Mouse (Mus musculus) heart, embryonic 13.5 days (tissue): ENCODE measurements around the gene Hint1. TPM values are rescaled to one million over a fixed set of nuclear protein-coding genes. Genes with fewer than 3 reads are reported as not detected.
A peak's percentile ranks its signal among the peaks of the same experiment; 100 is the strongest.

Experiments
- ATAC-seq: fragments of 200-750 bp; cut with Nextera tagmentation; 2 replicates; pipeline ENCODE4 v1.8.0; 2017; ENCODE audit warnings: moderate TSS enrichment; ENCODE audit not compliant: insufficient number of reproducible peaks, low FRiP score, low TSS enrichment; ENCODE audit errors: extremely low read depth
- H3K27ac ChIP-seq: fragments of 300-500 bp; sonication (generic); replicated peaks from 2 replicates; pipeline ENCODE4 v1.5.1; 2015; ENCODE audit warnings: moderate library complexity, mild to moderate bottlenecking, inconsistent platforms
- H3K27me3 ChIP-seq: fragments of 300-500 bp; sonication (generic); replicated peaks from 2 replicates; pipeline ENCODE4 v1.6.1; 2015; ENCODE audit warnings: mild to moderate bottlenecking, inconsistent platforms
- H3K36me3 ChIP-seq: fragments of 300-500 bp; sonication (generic); 2 replicates; pipeline ENCODE4 v1.6.1; 2015; ENCODE audit warnings: mild to moderate bottlenecking, inconsistent platforms
- H3K4me1 ChIP-seq: fragments of 300-500 bp; sonication (generic); 2 replicates; pipeline ENCODE4 v1.6.1; 2015; ENCODE audit warnings: inconsistent platforms
- H3K4me2 ChIP-seq: fragments of 300-500 bp; sonication (generic); 2 replicates; pipeline ENCODE4 v1.6.1; 2015; ENCODE audit warnings: inconsistent platforms, mild to moderate bottlenecking, moderate library complexity
- H3K4me3 ChIP-seq: fragments of 300-500 bp; sonication (generic); 2 replicates; pipeline ENCODE4 v1.5.1; 2015; ENCODE audit warnings: moderate library complexity, mild to moderate bottlenecking, inconsistent platforms
- H3K9ac ChIP-seq: fragments of 300-500 bp; sonication (generic); 2 replicates; pipeline ENCODE4 v1.6.1; 2015; ENCODE audit warnings: inconsistent platforms, mild to moderate bottlenecking, moderate library complexity
- H3K9me3 ChIP-seq: fragments of 300-500 bp; sonication (generic); 2 replicates; pipeline ENCODE4 v1.6.1; 2016; ENCODE audit warnings: inconsistent platforms
- WGBS: fragments of 180-500 bp; shearing (Covaris S2); methylation state at CpG from one replicate; pipeline ENCODE4 v1.1.7; 2015; ENCODE audit warnings: mixed read lengths; 5-methylcytosine and 5-hydroxymethylcytosine counted together
- polyA plus RNA-seq: library from polyadenylated mRNA; unstranded; fragments of >200 nt; fragmentation: Nextera tagmentation; extraction: Ambion mirVana; gene quantifications from 2 replicates; pipeline ENCODE4 v1.2.1, GENCODE M21; 2015

Hint1 gene
- 637 and 710 TPM in 2 replicates for polyA plus RNA-seq

- Histone ChIP-seq H3K9me3 (no peaks in the 10 kb centered on the region), H3K4me2 (peak within 1 kb of the TSS; percentile 72), H3K27ac (peak within 1 kb of the TSS; percentile 90), H3K9ac (peak within 1 kb of the TSS; percentile 99), H3K4me1 (peaks cover 36% of the 10 kb centered on the region), H3K27me3 (no peaks in the 10 kb centered on the region), H3K4me3 (peak within 1 kb of the TSS; percentile 89), H3K36me3 (peaks cover 30% of the 10 kb centered on the region)
- under 1% methylated on average over 104 of the region's 107 CpGs for whole genome bisulfite sequencing
- peak; percentile 83 for ATAC-seq
Observed at GRCm38 (mm10) chr11:54866119-54867048, at the start of gene Hint1. TSS of gene Hint1 (plus strand) at chr11:54866383.

- Histone ChIP-seq H3K9ac (no peak overlapping the region), H3K4me1 (peaks cover 11% of the 10 kb centered on the region; the same call in 1 of the 2 replicates), H3K9me3 (no peaks in the 10 kb centered on the region), H3K36me3 (no peaks in the 10 kb centered on the region), H3K4me3 (no peak overlapping the region), H3K4me2 (no peak overlapping the region), H3K27ac (no peak overlapping the region), H3K27me3 (no peaks in the 10 kb centered on the region)
- no peak for ATAC-seq
- 62% methylated on average over 4 of the region's 4 CpGs for WGBS
Observed at GRCm38 (mm10) chr11:54817449-54817848, 48.7 kb upstream of the Hint1 start.

GRCm38 (mm10) chr11:54819489-54819888 is 46.7 kb upstream of the Hint1 start:
- peaks cover 13% of the 10 kb centered on the region; the same call in 1 of the 2 replicates for H3K4me1 ChIP-seq
- no peak overlapping the region for H3K4me2 ChIP-seq
- no peaks in the 10 kb centered on the region for H3K9me3 ChIP-seq
- no peak overlapping the region for H3K27ac ChIP-seq
- no peak for ATAC-seq
- no peak overlapping the region for H3K4me3 ChIP-seq
- no peak overlapping the region for H3K9ac ChIP-seq
- 75% methylated on average over 7 of the region's 7 CpGs for WGBS
- H3K36me3 ChIP-seq: no peaks in the 10 kb centered on the region
- no peaks in the 10 kb centered on the region for H3K27me3 ChIP-seq

- WGBS: 56% methylated on average over 4 of the region's 4 CpGs
- H3K27ac ChIP-seq: no peak overlapping the region
Observed at GRCm38 (mm10) chr11:54823467-54823866, 42.7 kb upstream of the Hint1 start.

GRCm38 (mm10) chr11:54825774-54826173 is 40.4 kb upstream of the Hint1 start:
- H3K4me3 ChIP-seq: no peak overlapping the region
- ATAC-seq: no peak
- 0 out of 2 replicates have a peak, but pooled peaks cover 7% of the 10 kb centered on the region for H3K4me1 ChIP-seq
- no peak overlapping the region for H3K27ac ChIP-seq
- 67% methylated on average over 4 of the region's 4 CpGs for WGBS
- no peaks in the 10 kb centered on the region for H3K36me3 ChIP-seq
- H3K9ac ChIP-seq: no peak overlapping the region
- no peaks in the 10 kb centered on the region for H3K27me3 ChIP-seq
- no peak overlapping the region for H3K4me2 ChIP-seq
- H3K9me3 ChIP-seq: peaks cover 4% of the 10 kb centered on the region; the same call in 1 of the 2 replicates

More at GRCm38 (mm10) chr11:54823467-54823866, 42.7 kb upstream of the Hint1 start:
- ATAC-seq: no peak
- no peak overlapping the region for H3K4me2 ChIP-seq
- H3K4me1 ChIP-seq: peaks cover 13% of the 10 kb centered on the region; the same call in 1 of the 2 replicates
- peaks cover 4% of the 10 kb centered on the region; the same call in 1 of the 2 replicates for H3K9me3 ChIP-seq
- H3K4me3 ChIP-seq: no peak overlapping the region
- no peak overlapping the region for H3K9ac ChIP-seq
- H3K27me3 ChIP-seq: no peaks in the 10 kb centered on the region
- no peaks in the 10 kb centered on the region for H3K36me3 ChIP-seq

DNA sequence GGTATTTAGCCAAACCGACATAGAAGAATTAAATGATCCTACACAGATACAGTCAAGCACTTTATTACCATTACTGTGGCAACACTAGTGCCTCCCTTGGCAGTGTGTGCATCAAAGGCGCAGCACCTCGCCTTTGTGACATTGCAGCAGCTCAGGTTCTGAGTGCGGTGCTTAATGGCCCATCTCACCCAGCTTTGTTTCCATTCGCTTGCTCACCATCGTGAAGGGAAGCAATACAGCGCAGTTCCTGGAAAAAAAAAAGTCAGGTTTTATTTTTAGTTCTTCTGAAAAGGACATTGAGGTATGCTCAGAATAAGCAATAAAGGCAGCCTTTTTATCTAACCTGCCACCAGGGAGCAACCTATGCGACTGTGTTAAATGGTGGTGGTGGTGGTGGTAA is 39.4 kb upstream of the Hint1 start:
- Histone ChIP-seq H3K4me3 (no peak overlapping the region), H3K9me3 (peaks cover 4% of the 10 kb centered on the region; the same call in 1 of the 2 replicates), H3K36me3 (no peaks in the 10 kb centered on the region), H3K9ac (no peak overlapping the region), H3K27me3 (no peaks in the 10 kb centered on the region), H3K27ac (no peak overlapping the region), H3K4me1 (0 out of 2 replicates have a peak, but pooled peaks cover 5% of the 10 kb centered on the region), H3K4me2 (no peak overlapping the region)
- ATAC-seq: no peak
- WGBS: 85% methylated on average over 8 of the region's 8 CpGs

DNA sequence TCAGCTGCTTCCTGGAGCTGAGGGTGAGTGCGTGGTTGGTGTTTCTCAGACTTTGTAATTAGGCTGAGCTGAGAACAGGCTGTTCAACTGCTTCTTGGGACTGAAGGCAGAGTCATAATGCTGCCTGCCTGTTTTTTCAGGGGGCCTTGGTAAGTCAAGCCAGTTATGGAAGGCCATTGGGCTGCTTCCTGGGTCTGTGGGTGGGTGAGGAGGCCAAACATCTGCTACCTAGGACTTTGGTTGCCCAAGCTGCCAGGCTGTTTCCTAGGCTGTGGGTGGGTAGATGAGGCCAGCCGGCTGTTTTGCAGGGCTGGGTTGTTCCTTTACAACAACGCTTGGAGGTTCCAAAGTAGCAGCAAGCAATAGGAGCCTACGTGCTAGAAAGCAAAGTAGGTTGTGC is 32.4 kb upstream of the Hint1 start:
- Histone ChIP-seq H3K36me3 (no peaks in the 10 kb centered on the region), H3K9me3 (no peaks in the 10 kb centered on the region), H3K4me1 (no peaks in the 10 kb centered on the region), H3K4me3 (no peak overlapping the region), H3K27me3 (no peaks in the 10 kb centered on the region), H3K4me2 (no peak overlapping the region), H3K27ac (no peak overlapping the region), H3K9ac (no peak overlapping the region)
- 83% methylated on average over 4 of the region's 4 CpGs for WGBS
- no peak for ATAC-seq

DNA sequence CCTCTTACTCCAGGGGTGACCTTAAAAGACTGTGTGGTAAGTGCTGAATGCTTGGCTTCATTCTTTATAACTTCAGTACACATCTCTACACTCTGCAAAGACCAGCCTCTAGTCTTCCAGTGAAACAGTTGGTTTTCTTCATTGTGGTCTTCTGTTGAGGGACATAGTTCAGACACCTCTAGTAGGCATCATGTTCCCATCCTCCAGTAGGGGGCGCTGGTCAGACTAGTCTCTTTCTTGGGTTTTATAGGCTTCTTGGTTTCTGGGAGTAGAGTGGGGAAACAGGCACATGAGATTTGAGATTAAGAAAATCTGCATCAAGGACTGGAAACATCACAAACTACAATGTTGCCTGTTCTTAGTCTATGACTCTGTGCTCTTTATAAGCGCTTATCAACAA is 31.6 kb upstream of the Hint1 start:
- no peaks in the 10 kb centered on the region for H3K4me1 ChIP-seq
- H3K9ac ChIP-seq: no peak overlapping the region
- H3K27me3 ChIP-seq: no peaks in the 10 kb centered on the region
- 56% methylated on average over 2 of the region's 2 CpGs for WGBS
- H3K4me2 ChIP-seq: no peak overlapping the region
- no peaks in the 10 kb centered on the region for H3K9me3 ChIP-seq
- ATAC-seq: no peak
- no peak overlapping the region for H3K27ac ChIP-seq
- H3K4me3 ChIP-seq: no peak overlapping the region
- peaks cover 2% of the 10 kb centered on the region; the same call in 1 of the 2 replicates for H3K36me3 ChIP-seq

GRCm38 (mm10) chr11:54836106-54836505 is 30.1 kb upstream of the Hint1 start:
- 70% methylated on average over 9 of the region's 9 CpGs for WGBS
- no peak overlapping the region for H3K4me2 ChIP-seq
- no peak overlapping the region for H3K9ac ChIP-seq
- no peak overlapping the region for H3K4me3 ChIP-seq
- no peak for ATAC-seq
- H3K36me3 ChIP-seq: peaks cover 8% of the 10 kb centered on the region
- no peaks in the 10 kb centered on the region for H3K4me1 ChIP-seq
- no peaks in the 10 kb centered on the region for H3K27me3 ChIP-seq
- no peaks in the 10 kb centered on the region for H3K9me3 ChIP-seq
- H3K27ac ChIP-seq: no peak overlapping the region

DNA sequence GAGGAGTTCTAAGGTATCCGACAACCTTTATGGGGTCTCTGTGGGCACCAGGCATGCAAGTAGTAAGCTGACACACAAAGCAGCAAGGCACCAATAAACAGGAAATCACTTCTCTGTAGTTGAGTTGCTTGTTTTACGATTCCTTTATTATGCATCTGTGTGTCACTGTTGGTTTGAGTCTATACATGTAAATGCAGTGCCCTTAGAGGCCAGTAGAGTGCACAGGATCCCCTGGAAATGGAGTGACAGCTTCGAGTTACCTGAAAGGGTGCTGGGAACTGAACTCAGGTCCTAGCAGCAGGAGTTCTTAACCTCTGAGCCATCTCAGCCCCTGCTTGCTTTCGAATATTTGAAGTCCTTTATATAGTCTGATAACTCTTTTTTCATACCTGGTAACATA is 26.5 kb upstream of the Hint1 start:
- WGBS: 84% methylated on average over 4 of the region's 4 CpGs
- H3K4me2 ChIP-seq: no peak overlapping the region
- H3K27me3 ChIP-seq: no peaks in the 10 kb centered on the region
- H3K9ac ChIP-seq: no peak overlapping the region
- H3K27ac ChIP-seq: no peak overlapping the region
- no peak for ATAC-seq
- peaks cover 4% of the 10 kb centered on the region; the same call in 1 of the 2 replicates for H3K4me1 ChIP-seq
- H3K36me3 ChIP-seq: peaks cover 8% of the 10 kb centered on the region
- H3K4me3 ChIP-seq: no peak overlapping the region
- H3K9me3 ChIP-seq: no peaks in the 10 kb centered on the region

GRCm38 (mm10) chr11:54840891-54841290 is 25.3 kb upstream of the Hint1 start:
- 86% methylated on average over 11 of the region's 11 CpGs for WGBS
- ATAC-seq: no peak
- Histone ChIP-seq H3K27ac (no peak overlapping the region), H3K9ac (no peak overlapping the region), H3K4me1 (peaks cover 14% of the 10 kb centered on the region), H3K4me2 (no peak overlapping the region), H3K27me3 (no peaks in the 10 kb centered on the region), H3K9me3 (no peaks in the 10 kb centered on the region), H3K36me3 (peaks cover 8% of the 10 kb centered on the region), H3K4me3 (no peak overlapping the region)
